Mouse (Mus musculus) bone marrow, adult 2 months (tissue): ENCODE results near the gene Rad18.

ENCODE experiments used
- CTCF ChIP-seq: fragments of 200-500 bp; IDR thresholded peaks from 2 replicates; pipeline ENCODE4 v1.5.1; 2011; ENCODE audit warnings: low read length, control low read depth; ENCODE audit not compliant: control insufficient read depth, insufficient read depth
- POLR2A ChIP-seq: fragments of 200-500 bp; IDR thresholded peaks from 2 replicates; pipeline ENCODE4 v1.6.1; 2011; ENCODE audit warnings: low read depth, mild to moderate bottlenecking, control low read depth, low read length, borderline replicate concordance; ENCODE audit not compliant: control insufficient read depth

GRCm38 (mm10) chr6:112741766-112742165 lies 45.3 kb upstream of the Rad18 start:
- TF ChIP-seq POLR2A: no peak
- no peak for TF ChIP-seq CTCF
